Mouse (Mus musculus): ENCODE measurements around the gene Serpina12. TPM values are rescaled to one million over a fixed set of nuclear protein-coding genes. Genes with fewer than 3 reads are reported as not detected.

Gene Serpina12
- total RNA-seq, 1 experiment from 2014 or later = not detected

- ATAC-seq (ENCODE audit: extremely low read depth, insufficient number of reproducible peaks, low FRiP score, poor library complexity, severe bottlenecking) = no peak
These were observed 29.0 kb downstream of the Serpina12 start for GRCm38 (mm10) chr12:104015280-104015679.

- ATAC-seq (ENCODE audit: extremely low read depth, insufficient number of reproducible peaks, low FRiP score, poor library complexity, severe bottlenecking) = no peak
These were observed 30.6 kb downstream of the Serpina12 start, which contains the start of gene Serpina9 for GRCm38 (mm10) chr12:104013620-104014019. TSS of gene Serpina9 (minus strand) at chr12:104013755.

DNA sequence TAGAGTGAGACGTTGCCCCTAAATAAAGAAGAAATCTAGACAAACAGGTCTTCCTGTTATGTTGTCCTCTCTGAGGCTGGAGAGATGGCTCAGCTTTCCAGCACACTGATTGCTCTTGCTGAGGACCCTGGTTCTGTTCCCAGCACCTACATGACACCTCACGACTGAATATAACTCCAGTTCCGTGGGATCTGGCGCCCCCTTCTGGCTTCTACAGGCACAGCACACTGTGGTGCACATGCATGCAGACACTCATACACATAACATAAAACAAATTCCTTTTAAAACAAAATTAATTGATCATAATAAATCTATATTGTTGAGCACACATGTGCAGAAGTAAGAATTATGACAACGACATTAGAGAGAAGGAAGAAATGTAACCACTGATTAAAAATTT, 39.6 kb downstream of the Serpina12 start:
- ATAC-seq (ENCODE audit: extremely low read depth, insufficient number of reproducible peaks, low FRiP score, poor library complexity, severe bottlenecking) = no peak

- no peak for ATAC-seq (ENCODE audit: extremely low read depth, insufficient number of reproducible peaks, low FRiP score, poor library complexity, severe bottlenecking)
These were observed 41.0 kb downstream of the Serpina12 start for GRCm38 (mm10) chr12:104003238-104003612.

DNA sequence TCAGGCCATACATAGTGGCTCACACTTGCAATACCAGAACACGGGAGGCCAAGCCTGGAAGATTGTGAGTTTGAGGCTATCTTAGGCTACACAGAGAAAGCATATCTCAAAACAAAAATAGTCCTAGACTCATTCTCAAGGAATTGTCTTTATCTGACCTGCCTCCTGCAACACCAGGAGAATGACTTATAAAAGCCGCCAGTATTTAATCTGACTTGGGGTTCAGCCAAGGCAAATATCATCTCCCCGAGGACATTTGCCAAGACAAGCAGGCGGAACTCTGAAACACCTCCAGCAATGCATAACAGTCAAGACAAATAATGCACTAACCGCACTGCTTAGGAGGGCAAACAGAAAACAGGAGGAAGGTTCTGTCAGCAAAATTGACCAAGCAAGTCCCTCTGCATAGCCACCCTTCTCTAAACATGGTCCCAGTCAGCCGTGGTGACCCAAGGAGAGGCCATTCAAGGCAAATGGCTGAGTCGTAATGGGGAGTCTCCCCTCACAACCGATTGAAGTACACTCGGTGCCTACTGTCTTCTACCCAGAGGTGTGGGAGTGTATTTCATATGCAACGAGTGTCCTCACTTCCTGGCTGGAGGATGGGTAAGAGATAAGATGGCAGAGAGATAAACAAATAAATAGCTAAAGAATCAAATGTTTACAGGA, 41.5 kb downstream of the Serpina12 start:
- no peak for ATAC-seq (ENCODE audit: extremely low read depth, insufficient number of reproducible peaks, low FRiP score, poor library complexity, severe bottlenecking)

- ATAC-seq (ENCODE audit: extremely low read depth, insufficient number of reproducible peaks, low FRiP score, poor library complexity, severe bottlenecking) = no peak
These were observed 43.6 kb downstream of the Serpina12 start for GRCm38 (mm10) chr12:104000594-104000993.

DNA sequence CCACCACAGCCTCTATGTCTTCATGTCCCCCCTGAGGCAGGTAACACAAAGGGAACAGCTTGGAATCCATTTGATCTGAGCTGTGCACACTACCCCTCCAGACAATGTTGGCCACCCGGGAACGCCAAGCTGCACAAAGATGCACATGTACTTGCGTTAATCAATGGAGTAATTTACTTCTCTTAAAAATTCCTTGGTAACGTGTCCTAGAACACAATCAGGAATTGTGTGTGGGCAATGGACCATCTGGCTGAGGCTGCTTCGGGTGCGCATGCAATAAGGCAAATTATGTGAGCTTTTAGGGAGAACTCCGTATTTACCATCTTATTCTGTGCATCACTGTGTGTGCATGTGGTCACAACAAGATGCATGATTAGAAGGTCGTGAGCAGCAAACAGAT, 44.6 kb downstream of the Serpina12 start:
- no peak for ATAC-seq (ENCODE audit: extremely low read depth, insufficient number of reproducible peaks, low FRiP score, poor library complexity, severe bottlenecking)

GRCm38 (mm10) chr12:103996513-103996912, 47.7 kb downstream of the Serpina12 start:
- ATAC-seq (ENCODE audit: extremely low read depth, insufficient number of reproducible peaks, low FRiP score, poor library complexity, severe bottlenecking) = no peak

- peak; percentile 28; the same call in 1 of the 2 replicates for ATAC-seq (ENCODE audit: extremely low read depth, insufficient number of reproducible peaks, low FRiP score, poor library complexity, severe bottlenecking)
These were observed 48.8 kb downstream of the Serpina12 start for GRCm38 (mm10) chr12:103995292-103996072.

DNA sequence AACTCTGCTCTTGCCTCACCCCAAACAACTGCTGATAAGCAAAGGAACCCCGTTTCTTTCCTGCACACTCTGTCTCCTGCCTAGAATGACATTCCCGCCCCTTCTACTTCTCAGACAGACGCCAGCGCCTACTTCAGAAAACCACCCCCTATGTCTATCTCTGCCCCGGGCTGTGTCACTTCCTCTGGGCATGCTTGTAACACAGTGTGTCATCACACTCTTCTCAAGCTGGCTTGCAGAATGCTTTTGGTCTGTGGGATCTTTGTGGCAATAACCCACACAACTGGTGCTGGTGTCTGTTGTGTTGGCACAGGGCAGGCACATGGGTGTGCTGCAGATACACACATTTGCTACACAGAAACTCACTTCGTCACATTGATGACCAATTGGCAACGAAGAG, 51.3 kb downstream of the Serpina12 start:
- ATAC-seq (ENCODE audit: extremely low read depth, insufficient number of reproducible peaks, low FRiP score, poor library complexity, severe bottlenecking) = peak; percentile 60

DNA sequence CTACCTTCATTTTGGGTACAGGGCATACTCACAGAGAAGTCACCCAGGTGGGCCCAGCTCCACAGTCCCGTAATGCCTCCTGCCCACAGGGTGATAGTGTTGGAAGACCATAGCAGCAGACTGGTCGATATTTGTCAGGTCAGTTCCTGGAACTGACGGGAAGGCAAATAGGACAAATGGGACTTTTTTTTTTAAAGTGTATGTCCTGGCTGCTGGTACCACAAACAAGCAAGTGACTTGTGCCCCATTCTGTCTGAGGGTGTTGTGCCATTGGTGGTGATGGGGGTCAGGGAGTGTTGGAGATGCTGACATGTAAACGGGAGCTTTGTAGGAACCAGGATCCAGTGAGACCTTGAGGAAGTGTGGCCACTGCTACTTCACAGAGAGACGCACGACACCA, 54.4 kb downstream of the Serpina12 start, which contains the start of gene Serpina11:
Gene Serpina11, minus strand, starts transcription at position 101 of the 400 bp plus-strand sequence.
- no peak for ATAC-seq (ENCODE audit: extremely low read depth, insufficient number of reproducible peaks, low FRiP score, poor library complexity, severe bottlenecking)

DNA sequence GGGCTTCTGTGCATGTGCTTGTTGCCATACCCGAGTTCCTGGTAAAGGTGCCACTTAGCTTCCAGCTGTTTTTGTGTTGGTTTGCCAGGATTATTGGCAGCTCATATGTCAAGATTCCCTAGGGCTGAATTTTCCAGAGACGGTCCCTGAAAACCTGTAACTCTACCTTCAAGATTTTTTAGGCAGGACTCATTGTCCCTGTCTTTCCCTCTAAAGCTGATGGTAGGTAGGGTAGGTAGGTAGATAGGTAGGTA, 54.8 kb downstream of the Serpina12 start:
- ATAC-seq (ENCODE audit: extremely low read depth, insufficient number of reproducible peaks, low FRiP score, poor library complexity, severe bottlenecking) = no peak

GRCm38 (mm10) chr12:103988754-103989513, 55.3 kb downstream of the Serpina12 start:
- ATAC-seq (ENCODE audit: extremely low read depth, insufficient number of reproducible peaks, low FRiP score, poor library complexity, severe bottlenecking) = peak; percentile 53; the same call in 1 of the 2 replicates

DNA sequence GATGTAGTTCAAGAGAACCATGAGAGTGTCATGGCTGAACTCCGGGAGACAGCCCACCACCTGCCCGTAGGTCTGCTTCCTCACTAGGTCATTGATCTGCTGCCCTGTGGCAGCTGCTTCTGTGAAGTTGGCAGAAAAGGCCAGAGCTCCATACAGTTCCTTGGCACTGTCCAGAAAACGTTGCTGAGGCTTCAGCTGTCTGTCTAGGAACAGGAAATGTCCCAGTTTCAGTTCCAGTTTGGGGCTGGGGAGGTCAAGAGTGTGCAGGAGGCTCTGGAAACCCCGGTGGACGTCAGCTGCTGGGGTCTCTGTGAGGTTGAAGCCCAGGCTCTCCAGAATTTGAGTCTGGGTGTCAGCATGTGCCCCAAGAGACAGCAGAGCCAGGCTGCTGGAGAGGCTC, 58.4 kb downstream of the Serpina12 start:
- ATAC-seq (ENCODE audit: extremely low read depth, insufficient number of reproducible peaks, low FRiP score, poor library complexity, severe bottlenecking) = no peak

DNA sequence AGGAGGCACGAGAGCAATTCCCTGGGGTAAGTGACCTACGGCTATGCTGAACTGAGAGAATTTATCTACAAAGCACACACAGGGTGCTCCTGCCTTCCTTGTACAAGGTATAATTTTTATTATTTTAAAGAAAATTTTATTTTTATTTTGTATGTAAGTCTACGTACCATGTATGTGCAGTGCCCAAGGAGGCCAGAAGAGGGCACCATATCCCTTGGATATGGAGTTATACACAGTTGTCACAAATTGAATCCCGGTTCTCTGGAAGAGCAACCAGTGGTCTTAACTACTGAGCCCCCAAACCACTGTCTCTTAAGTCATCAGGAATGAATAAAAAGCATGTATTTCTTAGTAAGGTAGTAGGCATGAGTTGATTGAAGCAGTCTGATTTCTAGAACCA, 59.3 kb downstream of the Serpina12 start:
- no peak for ATAC-seq (ENCODE audit: extremely low read depth, insufficient number of reproducible peaks, low FRiP score, poor library complexity, severe bottlenecking)

DNA sequence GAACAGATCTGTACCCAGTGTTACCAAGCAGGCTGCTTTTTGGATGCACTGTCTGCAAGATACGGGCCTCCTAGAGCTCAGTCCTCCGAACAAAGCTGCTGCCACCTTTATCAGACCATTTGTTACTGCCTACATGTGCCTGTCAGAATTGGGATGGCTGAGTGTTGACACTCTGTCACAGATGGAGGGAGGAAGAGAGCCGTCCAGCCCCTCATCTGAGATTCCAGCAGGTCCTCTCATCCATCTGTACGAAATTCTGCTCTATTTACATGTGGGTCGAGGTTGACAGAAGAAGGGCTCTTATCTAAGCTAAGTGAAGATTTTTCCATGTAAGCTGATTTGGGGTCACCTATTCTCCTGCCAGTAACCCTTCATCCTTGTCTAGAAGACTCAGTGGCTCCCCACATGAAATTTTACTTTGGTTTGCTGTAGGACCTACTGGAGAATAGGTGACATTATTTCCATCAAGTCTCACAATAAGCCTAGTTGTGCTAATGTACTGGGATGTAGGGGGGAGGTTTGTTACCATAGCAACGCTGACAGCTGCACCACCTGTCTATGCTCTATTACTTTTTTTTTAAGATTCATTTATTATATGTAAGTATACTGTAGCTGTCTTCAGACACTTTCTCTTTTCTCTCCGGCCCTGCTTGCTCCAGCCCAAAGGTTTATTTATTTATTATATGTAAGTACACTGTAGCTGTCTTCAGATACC, 62.4 kb downstream of the Serpina12 start:
- no peak for ATAC-seq (ENCODE audit: extremely low read depth, insufficient number of reproducible peaks, low FRiP score, poor library complexity, severe bottlenecking)
